ENCODE assay signal across 19 mouse cellular contexts in the genomic region with DNA sequence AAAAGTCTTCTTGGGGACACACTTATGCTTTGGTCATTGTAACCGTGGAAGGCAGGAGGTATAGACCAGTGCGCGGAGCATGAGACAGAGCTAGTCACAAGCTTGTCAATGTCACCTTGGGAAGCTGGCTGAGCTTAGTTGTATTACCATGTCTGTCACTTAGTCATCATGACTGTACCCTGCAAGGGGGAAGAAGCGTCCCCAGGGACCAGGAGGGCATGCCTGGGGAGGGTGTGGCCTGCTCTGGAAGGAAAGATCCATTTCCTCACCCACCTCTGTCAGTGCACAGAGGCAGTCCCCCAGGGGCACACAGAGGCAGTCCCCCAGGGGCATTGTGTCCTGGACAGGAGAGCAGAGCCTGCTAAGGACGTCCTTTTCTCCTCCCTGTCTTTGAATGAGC.
A peak's percentile ranks its signal among the peaks of the same experiment; 100 is the strongest.
DNase-seq lines count a peak whose midpoint lies in the region; ATAC-seq lines count a peak whose summit lies in the region.
"Had no signal": no experiment of that assay in that cellular context is flagged by ENCODE, and none has a peak within 500 bp of the region (broad histone marks: within the 10 kb centered on the region; RNA-seq: fewer than 3 reads in every experiment).

No protein-coding gene starts in this region.

- H3K4me1 ChIP-seq in midbrain, embryonic 13.5 days (replicated peaks) = peaks cover 18% of the 10 kb centered on the region
- peaks cover 2% of the 10 kb centered on the region; the same call in 1 of the 2 replicates for H3K4me1 ChIP-seq in midbrain, embryonic 11.5 days (ENCODE audit: control insufficient read depth, insufficient read depth, low read length)
- H3K4me1 ChIP-seq in limb, embryonic 10.5 days = peaks cover 11% of the 10 kb centered on the region; the same call in 1 of the 2 replicates
- H3K4me1 ChIP-seq in hindbrain, embryonic 10.5 days (replicated peaks) = peaks cover 16% of the 10 kb centered on the region; the same call in 1 of the 2 replicates

- 71% methylated on average over 5 of the region's 5 CpGs for WGBS in midbrain, embryonic 13.5 days
- 65% methylated on average over 5 of the region's 5 CpGs for WGBS in midbrain, embryonic 11.5 days
- WGBS in limb, embryonic 10.5 days = 68% methylated on average over 5 of the region's 5 CpGs
- 64% methylated on average over 5 of the region's 5 CpGs for WGBS in hindbrain, embryonic 10.5 days

- no peak overlapping the region for H3K27ac ChIP-seq in midbrain, embryonic 13.5 days
- H3K27ac ChIP-seq in midbrain, embryonic 11.5 days (ENCODE audit: low read depth, low read length) = no peak overlapping the region
- H3K27ac ChIP-seq in limb, embryonic 10.5 days = no peak overlapping the region
- H3K27ac ChIP-seq in hindbrain, embryonic 10.5 days = no peak overlapping the region
- H3K27ac ChIP-seq: forebrain, embryonic 13.5 days; heart, embryonic 13.5 days; hindbrain, embryonic 13.5 days had no signal

- DNase-seq in adrenal gland, postnatal 10 days = peak; percentile 47
- no peak for DNase-seq in adrenal gland, adult 8-10 months
- no peak for DNase-seq in midbrain, embryonic 11.5 days (ENCODE audit: low spot score, missing footprints)
- DNase-seq in limb, embryonic 10.5 days (ENCODE audit: low spot score) = peak; percentile 14
- DNase-seq in frontal cortex, postnatal 25 days (ENCODE audit: low spot score in 2 of 2) = no peak
- no peak for DNase-seq in hindbrain, embryonic 10.5 days (ENCODE audit: low spot score)
- DNase-seq in right cerebral cortex, postnatal 10 days (ENCODE audit: low spot score in 2 of 2) = no peak
- DNase-seq: cerebellum, postnatal 14 days; kidney, adult 11 months; kidney, postnatal 25 days; layer of hippocampus, adult 9-11 months; liver; lung, adult 18-20 months; lung, postnatal 4 days; right cerebral cortex, postnatal 4 days had no signal

- H3K9me3 ChIP-seq in midbrain, embryonic 13.5 days = no peaks in the 10 kb centered on the region
- H3K9me3 ChIP-seq in midbrain, embryonic 11.5 days (ENCODE audit: control insufficient read depth, low read length) = no peaks in the 10 kb centered on the region
- no peaks in the 10 kb centered on the region for H3K9me3 ChIP-seq in limb, embryonic 10.5 days (replicated peaks)
- H3K9me3 ChIP-seq in hindbrain, embryonic 10.5 days = 0 out of 2 replicates have a peak, but pooled peaks cover 2% of the 10 kb centered on the region
- H3K9me3 ChIP-seq: forebrain, embryonic 13.5 days had no signal

- no peaks in the 10 kb centered on the region for H3K36me3 ChIP-seq in midbrain, embryonic 13.5 days
- H3K36me3 ChIP-seq in midbrain, embryonic 11.5 days (ENCODE audit: control insufficient read depth, insufficient read depth, low read length) = no peaks in the 10 kb centered on the region
- no peaks in the 10 kb centered on the region for H3K36me3 ChIP-seq in limb, embryonic 10.5 days
- no peaks in the 10 kb centered on the region for H3K36me3 ChIP-seq in hindbrain, embryonic 10.5 days
- H3K36me3 ChIP-seq: heart, embryonic 13.5 days; hindbrain, embryonic 13.5 days had no signal

- H3K27me3 ChIP-seq in midbrain, embryonic 13.5 days = no peaks in the 10 kb centered on the region
- no peaks in the 10 kb centered on the region for H3K27me3 ChIP-seq in midbrain, embryonic 11.5 days (ENCODE audit: control insufficient read depth, insufficient read depth, low read length)
- no peaks in the 10 kb centered on the region for H3K27me3 ChIP-seq in limb, embryonic 10.5 days (ENCODE audit: low read depth, poor library complexity, severe bottlenecking)
- H3K27me3 ChIP-seq in hindbrain, embryonic 10.5 days (ENCODE audit: insufficient read depth, poor library complexity, severe bottlenecking) = no peaks in the 10 kb centered on the region
- H3K27me3 ChIP-seq: forebrain, embryonic 13.5 days; heart, embryonic 13.5 days had no signal

- H3K4me2 ChIP-seq in midbrain, embryonic 13.5 days (replicated peaks) = no peak overlapping the region
- no peak overlapping the region for H3K4me2 ChIP-seq in midbrain, embryonic 11.5 days
- H3K4me2 ChIP-seq: forebrain, embryonic 13.5 days; heart, embryonic 13.5 days; hindbrain, embryonic 13.5 days had no signal

- 0 out of 2 replicates have a peak, but pooled peaks have one; percentile 15 for ATAC-seq in midbrain, embryonic 13.5 days
- ATAC-seq in midbrain, embryonic 11.5 days (ENCODE audit: low FRiP score) = no peak
- ATAC-seq: forebrain, embryonic 13.5 days had no signal

- H3K4me3 ChIP-seq in midbrain, embryonic 13.5 days (replicated peaks) = no peak overlapping the region
- no peak overlapping the region for H3K4me3 ChIP-seq in midbrain, embryonic 11.5 days (ENCODE audit: low read depth, low read length)
- no peak overlapping the region for H3K4me3 ChIP-seq in limb, embryonic 10.5 days
- H3K4me3 ChIP-seq in hindbrain, embryonic 10.5 days = no peak overlapping the region
- H3K4me3 ChIP-seq: forebrain, embryonic 13.5 days; heart, embryonic 13.5 days; hindbrain, embryonic 13.5 days had no signal

- no peak overlapping the region for H3K9ac ChIP-seq in midbrain, embryonic 13.5 days (replicated peaks)
- no peak overlapping the region for H3K9ac ChIP-seq in midbrain, embryonic 11.5 days (ENCODE audit: low read length)
- H3K9ac ChIP-seq: forebrain, embryonic 13.5 days; heart, embryonic 13.5 days; hindbrain, embryonic 13.5 days had no signal

Comparison
In these comparisons a context has a peak if more than half of its experiments do, and no peak if none do; other contexts are left out.
1. DNase-seq: peak in adrenal gland, postnatal 10 days (single experiment) and limb, embryonic 10.5 days (single experiment); none in adrenal gland, adult 8-10 months (single experiment), midbrain, embryonic 11.5 days (single experiment), frontal cortex, postnatal 25 days (0 of 2), hindbrain, embryonic 10.5 days (single experiment) and right cerebral cortex, postnatal 10 days (0 of 2).